Mouse (Mus musculus): Measurements from ENCODE around the gene Slc34a1. TPM values are rescaled to one million over a fixed set of nuclear protein-coding genes. Genes with fewer than 3 reads are reported as not detected.

The Slc34a1 gene
- polyA plus RNA-seq (2014; fragmentation: Nextera tagmentation; extraction: Ambion mirVana) = not detected in 2 replicates

DNA sequence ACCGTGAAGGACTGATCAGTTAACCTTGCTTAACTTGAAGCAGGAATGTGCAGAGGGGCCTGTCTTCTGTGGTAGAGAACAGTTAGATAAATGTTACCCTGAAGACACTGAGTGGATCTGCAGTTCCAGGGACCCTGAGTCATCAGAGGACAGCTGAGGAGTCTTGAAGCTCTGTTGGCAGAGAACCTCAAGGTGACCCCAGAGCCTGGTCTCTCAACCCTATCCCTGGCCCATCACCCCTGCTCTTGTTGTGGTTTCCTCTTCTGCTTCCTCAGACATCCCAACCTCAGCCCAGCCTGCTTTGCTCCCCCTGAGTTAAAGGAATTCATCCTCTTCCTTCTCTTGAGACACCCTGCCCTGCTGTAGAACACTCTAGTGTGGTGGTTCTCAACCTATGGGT is at the start of gene Slc34a1:
TSS of gene Slc34a1 (plus strand) at position 100 of the 400 bp plus-strand sequence.
- Histone ChIP-seq H3K4me3 (ENCODE audit: low read depth, low read length) (no peak within 1 kb of the TSS), H3K4me2 (no peak within 1 kb of the TSS), H3K4me1 (ENCODE audit: control insufficient read depth, insufficient read depth, low read length) (no peaks in the 10 kb centered on the region), H3K9ac (ENCODE audit: low read depth, low read length) (no peak within 1 kb of the TSS), H3K27ac (ENCODE audit: low read depth, low read length) (no peak within 1 kb of the TSS), H3K27me3 (ENCODE audit: control insufficient read depth, insufficient read depth, low read length) (peaks cover 22% of the 10 kb centered on the region), H3K9me3 (replicated peaks; ENCODE audit: control insufficient read depth, low read length) (no peaks in the 10 kb centered on the region), H3K36me3 (ENCODE audit: control insufficient read depth, insufficient read depth, low read length) (no peaks in the 10 kb centered on the region)
- 68% methylated on average over 1 of the region's 1 CpGs for WGBS (ENCODE audit: insufficient replicate concordance)
- no peak for ATAC-seq (replicated peaks; ENCODE audit: insufficient number of reproducible peaks, low FRiP score, low TSS enrichment)

DNA sequence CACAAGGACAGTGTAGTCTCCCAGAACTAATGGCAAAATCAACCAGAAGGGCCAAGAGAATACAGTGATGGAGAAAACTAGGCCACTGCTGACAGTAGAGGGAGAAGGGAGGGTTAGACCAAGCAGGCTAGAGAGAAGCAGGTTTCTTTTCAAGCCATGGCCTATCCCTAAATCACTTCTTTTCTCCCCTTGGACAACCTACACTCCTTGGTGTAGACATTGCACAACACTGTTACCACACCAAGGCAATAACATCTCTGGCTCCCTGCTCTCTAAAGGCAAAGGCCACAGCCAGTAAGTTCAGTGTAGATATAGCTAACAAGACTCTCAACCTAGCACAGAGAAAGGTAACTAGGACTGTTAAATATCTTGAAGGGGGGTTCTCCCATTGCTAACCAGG is 36.8 kb upstream of the Slc34a1 start:
- Histone ChIP-seq H3K27ac (ENCODE audit: low read depth, low read length) (no peak overlapping the region), H3K27me3 (ENCODE audit: control insufficient read depth, insufficient read depth, low read length) (no peaks in the 10 kb centered on the region), H3K4me3 (ENCODE audit: low read depth, low read length) (peak overlapping the region; percentile 99), H3K4me2 (peak overlapping the region; percentile 74), H3K36me3 (ENCODE audit: control insufficient read depth, insufficient read depth, low read length) (peaks cover 10% of the 10 kb centered on the region), H3K4me1 (ENCODE audit: control insufficient read depth, insufficient read depth, low read length) (peaks cover 13% of the 10 kb centered on the region), H3K9me3 (replicated peaks; ENCODE audit: control insufficient read depth, low read length) (no peaks in the 10 kb centered on the region), H3K9ac (ENCODE audit: low read depth, low read length) (no peak overlapping the region)
- no peak for ATAC-seq (replicated peaks; ENCODE audit: insufficient number of reproducible peaks, low FRiP score, low TSS enrichment)

DNA sequence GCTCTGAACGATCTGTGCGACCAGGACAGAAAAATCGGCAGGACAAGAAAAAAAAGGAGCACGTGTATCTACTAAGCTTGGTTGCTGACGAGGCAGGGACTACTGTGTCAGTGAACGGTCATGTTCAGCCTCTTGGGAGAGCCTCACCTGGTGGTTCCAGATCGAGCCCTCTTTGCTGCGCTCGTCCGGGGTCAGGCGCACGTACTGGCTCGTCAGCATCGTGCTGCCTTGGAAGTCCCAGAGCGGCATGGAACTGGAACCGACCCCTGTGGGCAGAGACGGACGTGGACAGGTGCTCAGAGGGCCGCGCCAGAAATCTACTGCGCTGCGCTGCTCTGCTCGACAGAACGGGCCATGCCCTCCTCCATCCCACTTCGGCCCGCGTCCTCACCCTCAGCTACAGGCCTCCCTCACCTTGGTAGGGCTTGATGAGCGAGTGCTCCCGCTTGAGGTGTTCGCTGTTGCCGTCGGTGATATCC is 36.0 kb upstream of the Slc34a1 start:
- H3K4me2 ChIP-seq = peak overlapping the region; percentile 74
- ATAC-seq (replicated peaks; ENCODE audit: insufficient number of reproducible peaks, low FRiP score, low TSS enrichment) = peak; percentile 29
- peaks cover 7% of the 10 kb centered on the region for H3K36me3 ChIP-seq (ENCODE audit: control insufficient read depth, insufficient read depth, low read length)
- peaks cover 13% of the 10 kb centered on the region for H3K4me1 ChIP-seq (ENCODE audit: control insufficient read depth, insufficient read depth, low read length)
- H3K27ac ChIP-seq (ENCODE audit: low read depth, low read length) = peak overlapping the region; percentile 94
- H3K9me3 ChIP-seq (replicated peaks; ENCODE audit: control insufficient read depth, low read length) = no peaks in the 10 kb centered on the region
- no peaks in the 10 kb centered on the region for H3K27me3 ChIP-seq (ENCODE audit: control insufficient read depth, insufficient read depth, low read length)
- peak overlapping the region; percentile 99 for H3K4me3 ChIP-seq (ENCODE audit: low read depth, low read length)
- WGBS (ENCODE audit: insufficient replicate concordance) = under 1% methylated on average over 32 of the region's 32 CpGs
- H3K9ac ChIP-seq (ENCODE audit: low read depth, low read length) = peak overlapping the region; percentile 96

DNA sequence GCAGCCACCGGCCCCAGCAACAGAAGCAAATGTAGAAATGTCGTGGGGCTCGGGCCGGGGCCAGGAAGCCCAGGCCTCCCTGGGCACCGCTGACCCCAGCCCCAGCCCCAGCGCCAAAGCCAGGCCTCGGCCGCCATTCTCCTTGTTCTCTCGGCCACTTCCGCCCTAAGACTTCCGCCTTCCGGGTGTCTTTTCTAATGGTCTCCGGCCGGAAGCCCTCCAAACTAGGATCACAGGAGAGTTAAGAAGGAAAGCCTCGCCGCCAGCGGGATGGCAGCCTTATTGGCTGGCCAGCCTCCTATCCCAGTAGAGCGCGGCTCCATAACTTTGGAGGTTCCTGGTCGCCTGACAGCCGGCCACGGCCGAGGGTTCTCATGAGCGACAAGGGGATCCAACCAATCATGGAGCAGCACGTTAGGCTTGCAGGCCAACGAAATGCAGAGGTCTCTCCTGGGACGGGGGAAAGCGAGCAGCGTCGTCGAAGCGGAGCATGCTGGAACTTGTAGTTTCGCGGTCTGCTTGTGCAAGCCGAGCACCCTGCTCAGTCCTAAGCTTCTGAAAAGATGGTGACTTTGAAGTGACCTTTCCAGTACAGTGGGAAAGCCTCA is 35.4 kb upstream of the Slc34a1 start, which contains the start of gene Lman2:
TSS of gene Lman2 (minus strand) at position 331 of the 608 bp plus-strand sequence.
- peak within 1 kb of the TSS; percentile 94 for H3K27ac ChIP-seq (ENCODE audit: low read depth, low read length)
- H3K4me1 ChIP-seq (ENCODE audit: control insufficient read depth, insufficient read depth, low read length) = peaks cover 13% of the 10 kb centered on the region
- under 1% methylated on average over 35 of the region's 35 CpGs for WGBS (ENCODE audit: insufficient replicate concordance)
- H3K4me2 ChIP-seq = peak within 1 kb of the TSS; percentile 74
- H3K9ac ChIP-seq (ENCODE audit: low read depth, low read length) = peak within 1 kb of the TSS; percentile 96
- H3K9me3 ChIP-seq (replicated peaks; ENCODE audit: control insufficient read depth, low read length) = no peaks in the 10 kb centered on the region
- peak; percentile 98 for ATAC-seq (replicated peaks; ENCODE audit: insufficient number of reproducible peaks, low FRiP score, low TSS enrichment)
- H3K4me3 ChIP-seq (ENCODE audit: low read depth, low read length) = peak within 1 kb of the TSS; percentile 99
- H3K36me3 ChIP-seq (ENCODE audit: control insufficient read depth, insufficient read depth, low read length) = peaks cover 7% of the 10 kb centered on the region
- no peaks in the 10 kb centered on the region for H3K27me3 ChIP-seq (ENCODE audit: control insufficient read depth, insufficient read depth, low read length)

DNA sequence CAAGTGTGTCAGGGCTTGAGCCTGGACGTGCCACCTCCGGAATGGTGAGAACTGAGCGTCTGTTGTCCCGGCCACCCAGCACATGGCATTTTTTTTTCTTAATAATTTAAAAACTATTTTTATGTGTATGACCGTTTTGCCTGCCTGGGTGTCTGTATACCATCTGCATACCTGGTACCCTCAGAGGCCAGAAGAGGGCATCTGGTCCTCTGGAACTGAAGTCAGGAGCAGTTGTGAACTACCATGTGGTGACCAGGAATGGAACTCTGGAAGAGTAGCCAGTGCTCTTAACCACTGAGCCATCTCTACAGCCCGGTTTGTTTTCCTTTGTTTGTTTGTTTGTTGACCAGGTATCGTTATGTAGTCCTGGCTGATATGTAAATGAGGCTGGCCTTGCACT is 29.6 kb upstream of the Slc34a1 start:
- no peak for ATAC-seq (replicated peaks; ENCODE audit: insufficient number of reproducible peaks, low FRiP score, low TSS enrichment)
- H3K36me3 ChIP-seq (ENCODE audit: control insufficient read depth, insufficient read depth, low read length) = no peaks in the 10 kb centered on the region
- no peaks in the 10 kb centered on the region for H3K4me1 ChIP-seq (ENCODE audit: control insufficient read depth, insufficient read depth, low read length)
- no peak overlapping the region for H3K4me2 ChIP-seq
- H3K9me3 ChIP-seq (replicated peaks; ENCODE audit: control insufficient read depth, low read length) = no peaks in the 10 kb centered on the region
- no peak overlapping the region for H3K9ac ChIP-seq (ENCODE audit: low read depth, low read length)
- peaks cover 23% of the 10 kb centered on the region for H3K27me3 ChIP-seq (ENCODE audit: control insufficient read depth, insufficient read depth, low read length)
- 76% methylated on average over 7 of the region's 7 CpGs for WGBS (ENCODE audit: insufficient replicate concordance)
- no peak overlapping the region for H3K4me3 ChIP-seq (ENCODE audit: low read depth, low read length)
- H3K27ac ChIP-seq (ENCODE audit: low read depth, low read length) = no peak overlapping the region

DNA sequence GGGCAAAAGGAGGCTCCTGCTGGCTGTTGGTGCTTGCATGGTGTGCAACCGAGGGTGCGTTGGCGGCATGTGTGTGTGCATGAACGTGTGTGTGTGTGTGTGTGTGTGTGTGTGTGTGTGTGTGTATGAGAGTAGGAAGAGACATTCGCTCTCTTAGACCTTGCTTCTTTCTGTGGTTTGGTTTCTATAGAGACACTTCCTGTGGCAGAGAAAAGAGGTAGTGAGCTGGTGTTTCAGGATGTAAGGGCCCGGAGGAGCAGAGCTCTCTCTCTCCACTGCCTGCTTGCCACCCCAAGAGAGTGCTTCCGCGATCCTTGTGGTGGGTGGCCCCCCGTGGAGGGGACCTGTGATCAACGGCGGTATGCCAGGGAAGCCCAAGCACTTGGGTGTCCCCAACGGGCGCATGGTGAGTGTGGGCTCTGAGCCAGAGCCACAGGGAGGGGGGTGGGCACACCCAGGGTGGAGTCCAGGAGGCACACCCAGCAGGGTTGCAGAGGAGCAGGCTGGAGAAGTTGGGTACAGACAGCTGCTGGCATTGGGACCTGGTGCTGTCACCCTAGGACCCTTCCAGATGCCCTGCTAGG is 28.4 kb upstream of the Slc34a1 start, which contains the start of gene Rgs14:
TSS of gene Rgs14 (plus strand) at position 202 of the 584 bp plus-strand sequence.
- H3K4me2 ChIP-seq = no peak within 1 kb of the TSS; the same call in 1 of the 2 replicates
- no peak within 1 kb of the TSS for H3K4me3 ChIP-seq (ENCODE audit: low read depth, low read length)
- no peaks in the 10 kb centered on the region for H3K36me3 ChIP-seq (ENCODE audit: control insufficient read depth, insufficient read depth, low read length)
- WGBS (ENCODE audit: insufficient replicate concordance) = 52% methylated on average over 13 of the region's 13 CpGs
- no peak for ATAC-seq (replicated peaks; ENCODE audit: insufficient number of reproducible peaks, low FRiP score, low TSS enrichment)
- H3K27ac ChIP-seq (ENCODE audit: low read depth, low read length) = no peak within 1 kb of the TSS
- no peaks in the 10 kb centered on the region for H3K4me1 ChIP-seq (ENCODE audit: control insufficient read depth, insufficient read depth, low read length)
- H3K9me3 ChIP-seq (replicated peaks; ENCODE audit: control insufficient read depth, low read length) = no peaks in the 10 kb centered on the region
- H3K27me3 ChIP-seq (ENCODE audit: control insufficient read depth, insufficient read depth, low read length) = peaks cover 33% of the 10 kb centered on the region
- no peak within 1 kb of the TSS for H3K9ac ChIP-seq (ENCODE audit: low read depth, low read length)

DNA sequence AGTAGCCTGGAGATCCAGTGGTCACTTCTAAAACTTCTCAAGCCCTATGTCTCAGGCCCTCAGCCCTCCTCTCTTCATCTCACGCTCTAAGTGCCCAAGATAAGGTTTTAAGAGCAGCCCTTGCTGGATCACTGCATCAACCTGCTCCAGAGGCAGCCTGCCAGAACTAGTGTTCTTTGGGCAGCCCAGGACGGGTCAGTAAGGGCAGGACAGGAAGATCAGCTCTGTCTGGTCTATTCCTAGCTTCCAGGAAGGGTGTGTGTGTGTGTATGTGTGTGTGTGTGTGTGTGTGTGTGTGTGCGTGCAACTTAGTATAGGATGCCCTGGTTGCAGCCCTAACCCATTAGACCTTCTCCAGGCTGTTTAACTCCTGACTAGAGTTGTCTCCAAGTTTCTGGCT is 27.8 kb upstream of the Slc34a1 start:
- peaks cover 38% of the 10 kb centered on the region for H3K27me3 ChIP-seq (ENCODE audit: control insufficient read depth, insufficient read depth, low read length)
- 52% methylated on average over 3 of the region's 3 CpGs for WGBS (ENCODE audit: insufficient replicate concordance)
- H3K9me3 ChIP-seq (replicated peaks; ENCODE audit: control insufficient read depth, low read length) = no peaks in the 10 kb centered on the region
- no peaks in the 10 kb centered on the region for H3K36me3 ChIP-seq (ENCODE audit: control insufficient read depth, insufficient read depth, low read length)
- H3K4me2 ChIP-seq = no peak overlapping the region
- H3K4me3 ChIP-seq (ENCODE audit: low read depth, low read length) = no peak overlapping the region
- ATAC-seq (replicated peaks; ENCODE audit: insufficient number of reproducible peaks, low FRiP score, low TSS enrichment) = no peak
- no peak overlapping the region for H3K9ac ChIP-seq (ENCODE audit: low read depth, low read length)
- no peaks in the 10 kb centered on the region for H3K4me1 ChIP-seq (ENCODE audit: control insufficient read depth, insufficient read depth, low read length)
- H3K27ac ChIP-seq (ENCODE audit: low read depth, low read length) = no peak overlapping the region

DNA sequence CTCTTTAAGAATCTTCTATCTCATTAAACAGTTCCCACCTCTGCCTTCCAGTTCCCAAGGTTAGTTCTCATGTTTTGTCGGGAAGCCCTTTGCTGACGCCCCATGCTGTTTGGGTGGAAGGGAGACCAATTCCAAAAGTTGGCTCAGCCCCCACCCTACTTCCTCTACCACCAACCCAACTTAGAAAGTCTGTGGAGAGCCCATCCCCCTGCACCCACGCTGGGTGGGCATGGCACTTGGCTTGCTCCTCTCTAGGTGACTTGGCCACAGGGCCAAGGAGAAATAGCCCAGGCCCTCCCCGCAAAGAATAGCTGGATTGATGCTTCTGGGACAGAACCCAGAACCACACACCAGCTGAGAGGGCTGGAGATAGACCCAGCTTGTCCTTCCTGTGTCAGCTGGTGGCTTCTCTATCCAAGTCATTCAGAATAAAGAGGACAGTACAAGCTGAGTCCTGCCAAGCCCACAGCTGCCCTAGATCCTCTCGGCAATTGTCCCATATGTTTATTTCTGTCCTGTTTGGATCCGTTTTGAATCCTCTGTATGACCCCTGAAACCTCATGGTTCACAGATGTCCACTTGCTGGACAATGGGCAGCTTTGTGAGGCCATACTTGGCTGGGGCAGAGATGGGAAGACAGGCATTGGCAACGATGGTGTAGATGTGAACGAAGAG is 26.8 kb upstream of the Slc34a1 start:
- H3K27me3 ChIP-seq (ENCODE audit: control insufficient read depth, insufficient read depth, low read length) = peaks cover 45% of the 10 kb centered on the region
- WGBS (ENCODE audit: insufficient replicate concordance) = 65% methylated on average over 8 of the region's 8 CpGs
- no peak overlapping the region for H3K27ac ChIP-seq (ENCODE audit: low read depth, low read length)

More for the DNA sequence above, 26.8 kb upstream of the Slc34a1 start:
- Histone ChIP-seq H3K9ac (ENCODE audit: low read depth, low read length) (no peak overlapping the region), H3K4me2 (no peak overlapping the region), H3K4me1 (ENCODE audit: control insufficient read depth, insufficient read depth, low read length) (no peaks in the 10 kb centered on the region), H3K36me3 (ENCODE audit: control insufficient read depth, insufficient read depth, low read length) (no peaks in the 10 kb centered on the region), H3K9me3 (replicated peaks; ENCODE audit: control insufficient read depth, low read length) (no peaks in the 10 kb centered on the region), H3K4me3 (ENCODE audit: low read depth, low read length) (no peak overlapping the region)
- no peak for ATAC-seq (replicated peaks; ENCODE audit: insufficient number of reproducible peaks, low FRiP score, low TSS enrichment)

Data from heart, embryonic 11.5 days (tissue).